Mouse (Mus musculus): ENCODE data around the gene Car12. TPM values are rescaled to one million over a fixed set of nuclear protein-coding genes. Genes with fewer than 3 reads are reported as not detected.

Gene Car12
- 6.4 and 7.7 TPM in 2 replicates for polyA plus RNA-seq (2012; rRNA removed)

DNA sequence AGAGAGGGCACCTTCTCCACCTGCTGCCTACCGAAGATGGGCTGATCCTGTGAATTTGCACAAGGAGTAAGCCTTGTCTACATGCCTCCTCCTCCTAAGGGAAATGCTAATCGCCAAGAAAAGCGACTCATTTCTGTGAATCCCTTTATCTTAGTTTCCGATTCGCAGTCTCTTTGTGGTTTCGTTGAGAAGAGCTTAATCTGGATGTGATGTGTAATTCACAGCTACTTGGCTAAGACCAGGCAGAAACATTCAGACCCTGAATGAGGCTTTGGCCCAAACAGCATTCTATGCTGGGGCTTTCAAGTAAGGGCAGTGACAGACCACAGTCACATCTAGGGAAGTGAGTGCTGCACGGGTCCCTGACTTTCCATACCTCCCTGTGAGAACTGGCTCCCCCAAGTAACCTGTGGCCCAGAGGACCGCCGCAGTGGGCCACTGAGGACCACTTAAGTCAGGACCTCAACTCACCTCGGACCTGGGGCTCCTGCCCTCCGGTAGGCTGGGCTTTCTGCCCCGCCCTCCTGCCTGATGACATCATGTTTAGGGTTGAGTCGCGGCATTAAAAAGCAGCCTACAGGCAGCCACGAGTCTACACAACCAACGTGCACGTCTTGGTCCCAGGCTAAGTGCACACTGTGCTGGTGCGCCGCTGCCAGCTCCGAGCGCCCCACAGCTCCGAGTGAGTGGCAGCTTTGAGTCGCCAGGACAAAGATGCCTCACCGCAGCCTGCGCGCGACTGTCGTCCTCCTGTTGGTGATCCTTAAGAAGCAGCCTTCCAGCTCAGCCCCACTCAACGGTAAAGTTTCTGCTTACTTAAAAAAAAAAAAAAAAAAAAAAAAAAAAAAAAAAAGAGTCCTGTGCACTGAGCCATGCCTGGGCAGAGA is at the start of gene Car12:
Gene Car12 (plus strand): TSS at position 552 of the 887 bp plus-strand sequence.

DNA sequence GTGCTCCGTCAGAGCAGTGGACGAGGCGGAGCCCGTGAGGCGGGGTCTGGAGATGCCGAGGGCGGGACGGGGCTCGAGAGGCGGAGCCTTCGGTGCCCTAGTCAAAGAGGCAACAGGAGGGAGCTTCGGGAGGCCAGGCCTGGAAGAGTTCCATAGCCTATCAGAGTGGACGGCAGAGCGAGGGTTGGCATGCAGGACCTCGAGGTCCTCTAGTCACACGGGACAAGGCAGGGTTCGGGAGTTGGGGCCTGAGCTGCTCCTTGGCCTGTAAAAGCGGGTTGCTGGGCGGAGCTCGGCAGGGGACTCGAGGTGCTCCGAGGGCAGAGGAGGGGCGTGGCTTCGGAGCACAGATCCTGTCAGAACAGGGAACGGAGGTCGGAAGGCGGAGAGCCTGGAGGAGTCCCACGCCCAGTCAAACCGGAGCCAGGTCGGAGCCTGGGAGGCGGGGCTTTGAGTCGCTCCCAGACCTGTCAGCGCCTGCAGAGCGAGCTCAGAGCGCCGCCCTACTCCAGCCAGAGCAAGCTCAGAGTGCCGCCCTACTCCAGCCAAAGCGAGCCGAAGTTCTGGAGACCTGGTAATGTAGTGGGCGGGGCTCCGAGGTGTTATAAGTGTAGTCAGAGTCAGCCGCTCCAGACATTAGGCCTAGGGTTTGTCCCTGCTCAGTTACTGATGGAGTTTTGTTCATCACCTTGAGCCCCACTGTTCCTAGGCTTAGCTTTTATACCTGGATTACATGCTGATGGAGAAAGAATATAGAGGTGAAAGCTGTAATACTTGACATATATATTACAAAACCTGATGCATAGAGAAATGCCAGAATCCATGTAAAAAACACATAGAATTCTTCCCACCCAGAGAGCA is 82.2 kb downstream of the Car12 start, which contains the start of gene Aph1b:
Gene Aph1b (minus strand): TSS at position 27 of the 861 bp plus-strand sequence.

DNA sequence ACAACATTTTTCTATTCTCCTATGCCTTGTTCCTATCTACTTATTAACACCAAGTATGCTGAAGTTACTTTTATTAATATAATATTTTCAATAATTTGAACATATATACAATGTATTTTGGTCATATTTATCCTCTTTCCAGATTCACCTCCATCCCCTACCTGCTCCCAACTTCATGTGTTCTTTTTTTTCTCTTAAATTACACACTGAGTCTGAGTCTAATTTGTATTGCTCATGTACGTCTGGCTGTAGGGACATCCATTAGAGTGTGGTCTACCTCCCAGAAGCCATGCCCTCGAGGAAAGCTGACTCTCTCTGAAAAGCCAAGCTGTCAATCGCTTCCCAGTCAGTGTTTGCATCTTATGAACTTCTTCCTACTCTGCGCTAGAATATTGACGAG is 83.3 kb downstream of the Car12 start, which contains the start of gene Gm10647:
Gene Gm10647 (plus strand): TSS at position 301 of the 400 bp plus-strand sequence.

Other genes starting within 250 kb of the Car12 start
- gene Fbxl22, start 199.1 kb upstream of the Car12 start, polyA plus RNA-seq (2012; rRNA removed) = 2.2 and 2.3 TPM in 2 replicates
- gene Usp3, start 120.5 kb upstream of the Car12 start, polyA plus RNA-seq (2012; rRNA removed) = 63.6 and 79.4 TPM in 2 replicates
- gene Aph1b, start 81.8 kb downstream of the Car12 start, polyA plus RNA-seq (2012; rRNA removed) = 14.9 and 18.3 TPM in 2 replicates
- 0.27 and 0.30 TPM in 2 replicates for gene Gm10647, start 83.4 kb downstream of the Car12 start, polyA plus RNA-seq (2012; rRNA removed)
- gene Aph1c, start 121.0 kb downstream of the Car12 start, polyA plus RNA-seq (2012; rRNA removed) = 1.4 and 2.2 TPM in 2 replicates
- gene Rab8b, start 206.0 kb downstream of the Car12 start, polyA plus RNA-seq (2012; rRNA removed) = 21.0 and 24.5 TPM in 2 replicates
- 173 and 186 TPM in 2 replicates for gene Rps27l, start 232.4 kb downstream of the Car12 start, polyA plus RNA-seq (2012; rRNA removed)